Mouse (Mus musculus): ENCODE measurements at regions not wholly inside any gene's neighbourhood (a gene's known extent, or its start where the extent isn't known, plus 50 kb on each side); places are given as distances from the start of the nearest gene placed in this dataset.

- TF ChIP-seq CTCF (conservative IDR thresholded peaks at IDR 0.05; ENCODE audit: insufficient read depth, insufficient read length, low read depth, low read length) (no peak), POLR2A (IDR thresholded peaks at IDR 0.05; ENCODE audit: low read depth, low read length) (no peak)
These were observed 114.0 kb downstream of the Tmem18 start for GRCm38 (mm10) chr12:30698256-30698655.
